Mouse (Mus musculus) forebrain, embryonic 11.5 days (tissue): ENCODE data around the gene Proca1. TPM values are rescaled to one million over a fixed set of nuclear protein-coding genes. Genes with fewer than 3 reads are reported as not detected.
A peak's percentile ranks its signal among the peaks of the same experiment; 100 is the strongest.
"Not testable (repeated sequence)": the region's sequence is repeated elsewhere in the genome, so short reads cannot be mapped to it uniquely, and the experiment has no call there.

ENCODE experiments used
- ATAC-seq: fragments of 200-750 bp; cut with Nextera tagmentation; replicated peaks from 2 replicates; pipeline ENCODE4 v1.8.0; 2017; ENCODE audit warnings: moderate TSS enrichment; ENCODE audit not compliant: low FRiP score
- DNase-seq: peaks from one replicate; pipeline ENCODE4 v3.0.0-alpha.2; 2017; ENCODE audit warnings: low spot score
- H3K27ac ChIP-seq: fragments of 300-500 bp; sonication (generic); 2 replicates; pipeline ENCODE4 v1.5.1; 2014; ENCODE audit warnings: low read depth, low read length
- H3K27me3 ChIP-seq: fragments of 300-500 bp; sonication (generic); 2 replicates; pipeline ENCODE4 v1.6.1; 2014; ENCODE audit warnings: mild to moderate bottlenecking, low read length, mixed read lengths; ENCODE audit not compliant: control insufficient read depth, insufficient read depth
- H3K36me3 ChIP-seq: fragments of 300-500 bp; sonication (generic); 2 replicates; pipeline ENCODE4 v1.6.1; 2014; ENCODE audit warnings: mild to moderate bottlenecking, low read length, moderate library complexity, mixed read lengths; ENCODE audit not compliant: control insufficient read depth, insufficient read depth
- H3K4me1 ChIP-seq: fragments of 300-500 bp; sonication (generic); replicated peaks from 2 replicates; pipeline ENCODE4 v1.6.1; 2014; ENCODE audit warnings: low read length, mixed read lengths; ENCODE audit not compliant: control insufficient read depth, insufficient read depth
- H3K4me2 ChIP-seq: fragments of 300-500 bp; sonication (generic); 2 replicates; pipeline ENCODE4 v1.6.1; 2014; ENCODE audit warnings: low read depth, mild to moderate bottlenecking, low read length, moderate library complexity, mixed read lengths; ENCODE audit not compliant: severe bottlenecking
- H3K4me3 ChIP-seq: fragments of 300-500 bp; sonication (generic); 2 replicates; pipeline ENCODE4 v1.5.1; 2014; ENCODE audit warnings: low read depth, low read length
- H3K9ac ChIP-seq: fragments of 300-500 bp; sonication (generic); 2 replicates; pipeline ENCODE4 v1.6.1; 2014; ENCODE audit warnings: low read length
- H3K9me3 ChIP-seq: fragments of 300-500 bp; sonication (generic); 2 replicates; pipeline ENCODE4 v1.6.1; 2016; ENCODE audit warnings: low read length, mixed read lengths; ENCODE audit not compliant: control insufficient read depth
- WGBS: fragments of 180-500 bp; shearing (Covaris S2); extraction: QIAGEN DNeasy Blood & Tissue Kit; methylation state at CpG from one replicate; pipeline ENCODE4 v1.1.7; 2014; 5-methylcytosine and 5-hydroxymethylcytosine counted together
- polyA plus RNA-seq: library from polyadenylated mRNA; unstranded; fragments of >200 nt; fragmentation: Nextera tagmentation; extraction: Ambion mirVana; gene quantifications from 2 replicates; pipeline ENCODE4 v1.2.1, GENCODE M21; 2014

Proca1 gene
- polyA plus RNA-seq, 1 experiment from 2014 or later = 1.6 TPM

GRCm38 (mm10) chr11:78182450-78182849 lies 10.7 kb upstream of the Proca1 start:
- no peaks in the 10 kb centered on the region for H3K9me3 ChIP-seq
- no peak overlapping the region for H3K27ac ChIP-seq
- H3K4me1 ChIP-seq = peaks cover 21% of the 10 kb centered on the region
- H3K4me3 ChIP-seq = peak overlapping the region; percentile 92
- no peaks in the 10 kb centered on the region for H3K27me3 ChIP-seq
- DNase-seq = no peak
- WGBS = 12% methylated on average over 7 of the region's 7 CpGs
- H3K4me2 ChIP-seq = peak overlapping the region; percentile 70
- H3K9ac ChIP-seq = peak overlapping the region; percentile 96
- no peak for ATAC-seq
- H3K36me3 ChIP-seq = peaks cover 4% of the 10 kb centered on the region

- DNase-seq = peak; percentile 88
- peaks cover 21% of the 10 kb centered on the region for H3K4me1 ChIP-seq
- H3K27me3 ChIP-seq = no peaks in the 10 kb centered on the region
Measured at GRCm38 (mm10) chr11:78182961-78183844, 10.0 kb upstream of the Proca1 start, which contains the start of gene Rpl23a. TSS of gene Rpl23a (minus strand) at chr11:78183584.

GRCm38 (mm10) chr11:78183884-78184514 lies 9.2 kb upstream of the Proca1 start:
- Histone ChIP-seq H3K9ac (peak overlapping the region; percentile 32; the same call in 1 of the 2 replicates), H3K27me3 (no peaks in the 10 kb centered on the region), H3K4me1 (peaks cover 18% of the 10 kb centered on the region), H3K4me3 (peak overlapping the region; percentile 92; the same call in 1 of the 2 replicates), H3K36me3 (peaks cover 4% of the 10 kb centered on the region), H3K27ac (no peak overlapping the region), H3K9me3 (no peaks in the 10 kb centered on the region), H3K4me2 (peak overlapping the region; percentile 39)
- ATAC-seq (peak; percentile 15; the same call in 1 of the 2 replicates), DNase-seq (no peak)
- 56% methylated on average over 10 of the region's 10 CpGs for WGBS

More at GRCm38 (mm10) chr11:78182961-78183844, 10.0 kb upstream of the Proca1 start, which contains the start of gene Rpl23a:
- Histone ChIP-seq H3K36me3 (peaks cover 4% of the 10 kb centered on the region), H3K27ac (peak within 1 kb of the TSS; percentile 85), H3K4me2 (peak within 1 kb of the TSS; percentile 70), H3K9ac (peak within 1 kb of the TSS; percentile 96), H3K9me3 (no peaks in the 10 kb centered on the region), H3K4me3 (peak within 1 kb of the TSS; percentile 92)
- under 1% methylated on average over 38 of the region's 38 CpGs for WGBS
- ATAC-seq = peak; percentile 91

- H3K36me3 ChIP-seq, H3K27ac ChIP-seq, ATAC-seq, H3K4me2 ChIP-seq, H3K9me3 ChIP-seq, H3K4me3 ChIP-seq, DNase-seq, H3K27me3 ChIP-seq, H3K9ac ChIP-seq: not testable (repeated sequence)
- 92% methylated on average over 6 of the region's 6 CpGs for WGBS
- H3K4me1 ChIP-seq = peaks cover 15% of the 10 kb centered on the region
Measured at GRCm38 (mm10) chr11:78184702-78185101, 8.5 kb upstream of the Proca1 start.

GRCm38 (mm10) chr11:78188331-78189233 lies 4.6 kb upstream of the Proca1 start, which contains the start of gene Rab34:
TSS of gene Rab34 (plus strand) at chr11:78188430.
- peak within 1 kb of the TSS; percentile 70 for H3K4me3 ChIP-seq
- peak within 1 kb of the TSS; percentile 96 for H3K27ac ChIP-seq
- peak within 1 kb of the TSS; percentile 81 for H3K9ac ChIP-seq
- ATAC-seq (peak; percentile 73), DNase-seq (peak; percentile 92)
- peaks cover 5% of the 10 kb centered on the region for H3K36me3 ChIP-seq
- peaks cover 13% of the 10 kb centered on the region; the same call in 1 of the 2 replicates for H3K4me1 ChIP-seq
- under 1% methylated on average over 70 of the region's 80 CpGs for WGBS
- peak within 1 kb of the TSS; percentile 66 for H3K4me2 ChIP-seq
- no peaks in the 10 kb centered on the region for H3K9me3 ChIP-seq
- no peaks in the 10 kb centered on the region for H3K27me3 ChIP-seq

- peak overlapping the region; percentile 81 for H3K9ac ChIP-seq
- peaks cover 13% of the 10 kb centered on the region; the same call in 1 of the 2 replicates for H3K4me1 ChIP-seq
- peaks cover 5% of the 10 kb centered on the region for H3K36me3 ChIP-seq
- WGBS = under 1% methylated on average over 37 of the region's 42 CpGs
- H3K4me2 ChIP-seq = peak overlapping the region; percentile 66
- H3K27me3 ChIP-seq = no peaks in the 10 kb centered on the region
- no peaks in the 10 kb centered on the region for H3K9me3 ChIP-seq
- peak; percentile 97 for DNase-seq
- peak; percentile 93 for ATAC-seq
- peak overlapping the region; percentile 70 for H3K4me3 ChIP-seq
- H3K27ac ChIP-seq = peak overlapping the region; percentile 96
Measured at GRCm38 (mm10) chr11:78189234-78190040, 3.8 kb upstream of the Proca1 start.

GRCm38 (mm10) chr11:78190041-78190440 lies 3.2 kb upstream of the Proca1 start:
- WGBS = 76% methylated on average over 6 of the region's 6 CpGs
- Histone ChIP-seq H3K4me1 (peaks cover 13% of the 10 kb centered on the region; the same call in 1 of the 2 replicates), H3K27ac (peak overlapping the region; percentile 96; the same call in 1 of the 2 replicates), H3K27me3 (no peaks in the 10 kb centered on the region), H3K4me3 (peak overlapping the region; percentile 70; the same call in 1 of the 2 replicates), H3K4me2 (peak overlapping the region; percentile 66), H3K36me3 (peaks cover 5% of the 10 kb centered on the region), H3K9ac (peak overlapping the region; percentile 81; the same call in 1 of the 2 replicates), H3K9me3 (no peaks in the 10 kb centered on the region)
- ATAC-seq = no peak
- DNase-seq = no peak
